Mouse (Mus musculus) liver, embryonic 15.5 days (tissue): Measurements from ENCODE around the gene Slc7a6os. TPM values are rescaled to one million over a fixed set of nuclear protein-coding genes. Genes with fewer than 3 reads are reported as not detected.
"Not testable (repeated sequence)": the region's sequence is repeated elsewhere in the genome, so short reads cannot be mapped to it uniquely, and the experiment has no call there.

Experiments
- ATAC-seq: fragments of 200-750 bp; cut with Nextera tagmentation; 2 replicates; pipeline ENCODE4 v1.8.0; 2017; ENCODE audit warnings: moderate number of reproducible peaks, mild to moderate bottlenecking, moderate library complexity; ENCODE audit not compliant: insufficient read depth
- H3K27ac ChIP-seq: fragments of 300-500 bp; sonication (generic); replicated peaks from 2 replicates; pipeline ENCODE4 v1.5.1; 2015; ENCODE audit warnings: mild to moderate bottlenecking, inconsistent platforms
- H3K27me3 ChIP-seq: fragments of 300-500 bp; sonication (generic); 2 replicates; pipeline ENCODE4 v1.6.1; 2015; ENCODE audit warnings: mild to moderate bottlenecking, inconsistent platforms
- H3K36me3 ChIP-seq: fragments of 300-500 bp; sonication (generic); replicated peaks from 2 replicates; pipeline ENCODE4 v1.6.1; 2015; ENCODE audit warnings: moderate library complexity, mild to moderate bottlenecking, inconsistent platforms
- H3K4me1 ChIP-seq: fragments of 300-500 bp; sonication (generic); replicated peaks from 2 replicates; pipeline ENCODE4 v1.6.1; 2015; ENCODE audit warnings: inconsistent platforms
- H3K4me2 ChIP-seq: fragments of 300-500 bp; sonication (generic); 2 replicates; pipeline ENCODE4 v1.6.1; 2015; ENCODE audit warnings: moderate library complexity, mild to moderate bottlenecking, inconsistent platforms
- H3K4me3 ChIP-seq: fragments of 300-500 bp; sonication (generic); replicated peaks from 2 replicates; pipeline ENCODE4 v1.5.1; 2015; ENCODE audit warnings: mild to moderate bottlenecking, inconsistent platforms
- H3K9ac ChIP-seq: fragments of 300-500 bp; sonication (generic); 2 replicates; pipeline ENCODE4 v1.6.1; 2015; ENCODE audit warnings: moderate library complexity, mild to moderate bottlenecking, inconsistent platforms
- H3K9me3 ChIP-seq: fragments of 300-500 bp; sonication (generic); replicated peaks from 2 replicates; pipeline ENCODE4 v1.6.1; 2016; ENCODE audit warnings: inconsistent platforms
- WGBS: fragments of 180-500 bp; shearing (Covaris S2); methylation state at CpG from one replicate; pipeline ENCODE4 v1.1.7; 2015; ENCODE audit warnings: mixed read lengths; ENCODE audit not compliant: insufficient replicate concordance; 5-methylcytosine and 5-hydroxymethylcytosine counted together
- polyA plus RNA-seq: library from polyadenylated mRNA; unstranded; fragments of >200 nt; fragmentation: Nextera tagmentation; extraction: Ambion mirVana; gene quantifications from 2 replicates; pipeline ENCODE4 v1.2.1, GENCODE M21; 2015

Gene Slc7a6os
- polyA plus RNA-seq, 1 experiment from 2014 or later = 11.0 TPM

DNA sequence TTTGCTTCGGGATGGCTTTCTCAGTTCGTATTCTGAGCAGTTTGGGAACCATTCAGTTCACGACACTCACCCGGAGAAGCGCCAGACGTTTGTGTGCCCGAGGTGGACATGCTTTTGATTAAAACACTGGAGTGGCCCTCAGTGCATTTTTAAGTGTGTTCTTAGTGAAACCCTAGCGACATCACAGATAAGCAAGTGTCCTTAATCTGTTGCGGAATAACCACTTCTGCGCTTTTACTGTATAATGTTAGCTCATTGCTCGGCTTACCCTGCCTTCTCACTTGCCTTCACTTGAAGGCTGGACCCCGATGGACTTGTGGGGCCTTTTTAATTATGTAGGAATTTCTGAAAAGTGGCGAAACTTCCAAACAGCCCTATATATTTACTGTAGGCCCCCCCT lies 686 bp upstream of the Slc7a6os start:
- Histone ChIP-seq H3K9ac (peak overlapping the region; percentile 89), H3K27ac (peak overlapping the region; percentile 89), H3K27me3 (no peaks in the 10 kb centered on the region), H3K4me1 (peaks cover 24% of the 10 kb centered on the region), H3K36me3 (peaks cover 37% of the 10 kb centered on the region), H3K4me3 (peak overlapping the region; percentile 82), H3K9me3 (no peaks in the 10 kb centered on the region), H3K4me2 (peak overlapping the region; percentile 84)
- WGBS = 3% methylated on average over 13 of the region's 13 CpGs
- no peak for ATAC-seq

DNA sequence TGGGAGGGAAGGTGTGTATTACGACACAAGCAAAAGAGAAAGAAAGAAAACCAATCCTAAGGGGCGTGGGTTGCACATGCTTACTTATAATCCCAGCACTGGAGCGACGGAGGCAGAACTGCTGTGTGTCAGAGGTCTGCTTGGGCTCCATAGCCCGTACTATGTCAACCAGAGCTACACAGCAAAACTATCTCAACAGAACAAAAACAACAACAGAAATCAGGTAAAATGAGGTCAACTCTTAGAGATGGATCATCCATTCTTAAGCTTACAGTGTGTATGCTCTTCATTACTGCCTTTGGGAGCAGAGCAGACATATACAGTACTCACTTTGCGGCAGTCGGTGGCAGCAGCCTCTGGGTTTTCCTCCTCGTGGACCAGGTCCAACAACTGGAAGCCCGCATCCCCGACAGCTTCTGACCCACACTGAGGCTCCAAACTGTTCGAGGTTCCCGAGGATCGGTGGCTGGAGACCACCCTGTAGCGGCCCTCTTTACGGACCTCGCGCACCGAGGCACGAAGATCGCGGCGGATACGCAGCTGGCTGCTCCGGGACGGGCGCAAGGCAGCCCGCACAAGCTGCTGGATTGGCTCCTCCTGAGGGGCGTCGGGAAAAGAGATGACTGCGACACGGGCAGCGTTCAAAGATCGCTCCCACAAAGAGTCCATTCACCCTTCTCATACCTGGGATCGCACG lies 552 bp downstream of the Slc7a6os start:
- ATAC-seq = peak; percentile 63
- under 1% methylated on average over 35 of the region's 35 CpGs for WGBS
- H3K27ac ChIP-seq = peak overlapping the region; percentile 89
- peak overlapping the region; percentile 82 for H3K4me3 ChIP-seq
- no peaks in the 10 kb centered on the region for H3K27me3 ChIP-seq
- peaks cover 24% of the 10 kb centered on the region for H3K4me1 ChIP-seq
- H3K9me3 ChIP-seq = no peaks in the 10 kb centered on the region
- peak overlapping the region; percentile 84 for H3K4me2 ChIP-seq
- peak overlapping the region; percentile 89 for H3K9ac ChIP-seq
- H3K36me3 ChIP-seq = peaks cover 33% of the 10 kb centered on the region

DNA sequence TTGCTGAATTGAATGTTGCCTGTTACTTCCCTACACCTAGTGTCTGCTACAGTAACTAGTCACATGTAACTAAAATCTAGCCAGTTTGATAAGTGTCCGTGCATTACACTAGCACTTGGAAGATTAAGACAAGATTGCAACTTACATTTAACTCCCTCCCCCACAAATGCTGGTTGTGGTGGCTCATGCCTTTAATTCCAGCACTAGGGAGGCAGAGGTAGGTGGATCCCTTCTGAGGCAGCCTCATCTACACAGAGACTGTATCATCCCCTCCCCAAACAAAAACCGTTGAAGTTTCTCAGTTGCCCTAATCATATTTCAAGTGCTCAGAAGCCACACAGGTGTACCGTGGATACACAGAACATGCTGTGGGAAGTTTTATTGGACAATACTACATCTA lies 11.1 kb downstream of the Slc7a6os start:
- H3K27me3 ChIP-seq, ATAC-seq, H3K4me3 ChIP-seq, H3K4me2 ChIP-seq, H3K9me3 ChIP-seq, H3K9ac ChIP-seq, H3K27ac ChIP-seq, H3K4me1 ChIP-seq: not testable (repeated sequence)
- 76% methylated on average over 3 of the region's 3 CpGs for WGBS
- peaks cover 51% of the 10 kb centered on the region for H3K36me3 ChIP-seq

DNA sequence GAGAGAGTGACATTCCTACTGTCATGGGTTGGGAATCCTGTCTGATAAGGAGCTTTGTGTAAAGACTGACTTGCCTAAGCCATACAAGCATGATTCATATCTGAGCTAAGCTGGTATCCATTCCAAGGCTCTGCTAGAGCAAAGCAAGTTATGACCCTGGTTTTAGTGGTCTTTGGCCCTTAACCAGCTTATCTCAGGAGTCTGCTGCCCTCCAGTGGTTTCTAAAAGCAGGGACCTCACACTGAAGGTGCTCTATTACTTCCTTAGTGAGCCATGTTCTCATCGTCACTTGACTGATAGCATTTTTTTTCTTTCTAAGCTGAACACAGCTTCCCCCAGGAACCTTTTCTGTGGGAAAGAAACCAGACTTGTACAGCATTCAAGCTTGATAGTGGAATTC lies 12.0 kb downstream of the Slc7a6os start:
- no peak overlapping the region for H3K27ac ChIP-seq
- no peaks in the 10 kb centered on the region for H3K27me3 ChIP-seq
- no peaks in the 10 kb centered on the region for H3K9me3 ChIP-seq
- no peak for ATAC-seq
- no peaks in the 10 kb centered on the region for H3K4me1 ChIP-seq
- H3K4me3 ChIP-seq = no peak overlapping the region
- WGBS = 7% methylated on average over 1 of the region's 1 CpGs
- H3K4me2 ChIP-seq = no peak overlapping the region
- no peak overlapping the region for H3K9ac ChIP-seq
- H3K36me3 ChIP-seq = peaks cover 44% of the 10 kb centered on the region

DNA sequence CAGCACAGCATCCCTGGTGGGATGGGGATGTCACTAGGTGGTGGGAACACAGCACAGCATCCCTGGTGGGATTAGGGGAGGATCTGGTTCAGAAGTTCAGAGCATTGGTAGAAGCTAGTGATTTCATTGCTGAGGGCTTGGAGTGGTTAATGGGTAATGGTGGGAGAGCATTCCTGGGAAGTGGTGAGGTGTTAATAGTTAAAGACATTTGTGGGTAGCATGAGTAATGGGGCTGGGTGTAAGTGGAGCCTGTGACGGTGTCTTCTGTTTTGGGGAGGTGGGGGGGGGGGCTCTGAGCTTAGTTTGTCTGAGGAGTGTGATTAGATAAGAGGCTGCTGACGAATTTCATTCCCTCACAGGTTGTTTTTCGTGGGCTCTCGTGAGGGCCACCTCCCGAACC lies 16.7 kb downstream of the Slc7a6os start:
- H3K4me1 ChIP-seq = peaks cover 6% of the 10 kb centered on the region
- H3K27me3 ChIP-seq = 0 out of 2 replicates have a peak, but pooled peaks cover 10% of the 10 kb centered on the region
- H3K4me2 ChIP-seq = no peak overlapping the region
- ATAC-seq = no peak
- no peak overlapping the region for H3K27ac ChIP-seq
- 47% methylated on average over 5 of the region's 5 CpGs for WGBS
- 0 out of 2 replicates have a peak, but pooled peaks cover 4% of the 10 kb centered on the region for H3K36me3 ChIP-seq
- no peak overlapping the region for H3K4me3 ChIP-seq
- H3K9ac ChIP-seq = no peak overlapping the region
- no peaks in the 10 kb centered on the region for H3K9me3 ChIP-seq

- 39% methylated on average over 6 of the region's 6 CpGs for WGBS
- Histone ChIP-seq H3K36me3 (0 out of 2 replicates have a peak, but pooled peaks cover 4% of the 10 kb centered on the region), H3K4me2 (no peak overlapping the region), H3K27me3 (0 out of 2 replicates have a peak, but pooled peaks cover 10% of the 10 kb centered on the region), H3K9me3 (no peaks in the 10 kb centered on the region), H3K27ac (no peak overlapping the region), H3K4me1 (peaks cover 6% of the 10 kb centered on the region), H3K9ac (no peak overlapping the region), H3K4me3 (no peak overlapping the region)
- ATAC-seq = no peak
Measured at GRCm38 (mm10) chr8:106193162-106193561, 17.6 kb downstream of the Slc7a6os start.

DNA sequence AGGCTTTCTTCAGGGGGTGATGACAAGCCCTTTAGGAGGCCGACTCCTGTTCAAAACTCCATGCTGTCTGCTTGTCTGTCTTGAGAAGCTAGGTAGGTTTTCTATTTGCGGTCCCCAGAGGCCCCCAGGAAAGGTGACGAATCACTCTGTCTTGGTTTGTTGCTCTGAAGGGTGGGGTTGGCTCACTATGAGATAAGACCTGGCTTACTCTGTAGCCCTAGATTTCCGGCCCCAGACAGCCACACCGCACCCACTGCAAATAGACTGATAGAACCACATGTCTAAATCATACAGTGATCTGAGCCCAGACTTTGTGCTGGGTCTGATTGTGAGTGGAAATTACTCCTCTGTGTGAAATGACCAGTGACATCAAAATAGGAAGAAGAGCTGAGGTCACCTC lies 19.1 kb downstream of the Slc7a6os start:
- Histone ChIP-seq H3K27me3 (0 out of 2 replicates have a peak, but pooled peaks cover 10% of the 10 kb centered on the region), H3K4me3 (no peak overlapping the region), H3K9ac (no peak overlapping the region), H3K9me3 (no peaks in the 10 kb centered on the region), H3K4me2 (no peak overlapping the region), H3K27ac (no peak overlapping the region), H3K36me3 (no peaks in the 10 kb centered on the region), H3K4me1 (peaks cover 6% of the 10 kb centered on the region)
- WGBS = 12% methylated on average over 5 of the region's 5 CpGs
- ATAC-seq = no peak

- 77% methylated on average over 4 of the region's 4 CpGs for WGBS
- no peak for ATAC-seq
- no peak overlapping the region for H3K4me3 ChIP-seq
Measured at GRCm38 (mm10) chr8:106189162-106189561, 21.6 kb downstream of the Slc7a6os start.

GRCm38 (mm10) chr8:106186394-106186793 lies 24.3 kb downstream of the Slc7a6os start:
- 0 out of 2 replicates have a peak, but pooled peaks cover 4% of the 10 kb centered on the region for H3K27me3 ChIP-seq
- no peak overlapping the region for H3K4me2 ChIP-seq
- no peak for ATAC-seq
- WGBS = 67% methylated on average over 3 of the region's 3 CpGs
- no peak overlapping the region for H3K4me3 ChIP-seq
- H3K36me3 ChIP-seq = no peaks in the 10 kb centered on the region
- H3K4me1 ChIP-seq = peaks cover under 1% of the 10 kb centered on the region
- no peak overlapping the region for H3K9ac ChIP-seq
- no peaks in the 10 kb centered on the region for H3K9me3 ChIP-seq
- H3K27ac ChIP-seq = no peak overlapping the region

More at GRCm38 (mm10) chr8:106189162-106189561, 21.6 kb downstream of the Slc7a6os start:
- H3K9me3 ChIP-seq = no peaks in the 10 kb centered on the region
- H3K27me3 ChIP-seq = 0 out of 2 replicates have a peak, but pooled peaks cover 10% of the 10 kb centered on the region
- no peak overlapping the region for H3K9ac ChIP-seq
- no peak overlapping the region for H3K4me2 ChIP-seq
- H3K36me3 ChIP-seq = no peaks in the 10 kb centered on the region
- H3K27ac ChIP-seq = no peak overlapping the region
- H3K4me1 ChIP-seq = peaks cover 6% of the 10 kb centered on the region

DNA sequence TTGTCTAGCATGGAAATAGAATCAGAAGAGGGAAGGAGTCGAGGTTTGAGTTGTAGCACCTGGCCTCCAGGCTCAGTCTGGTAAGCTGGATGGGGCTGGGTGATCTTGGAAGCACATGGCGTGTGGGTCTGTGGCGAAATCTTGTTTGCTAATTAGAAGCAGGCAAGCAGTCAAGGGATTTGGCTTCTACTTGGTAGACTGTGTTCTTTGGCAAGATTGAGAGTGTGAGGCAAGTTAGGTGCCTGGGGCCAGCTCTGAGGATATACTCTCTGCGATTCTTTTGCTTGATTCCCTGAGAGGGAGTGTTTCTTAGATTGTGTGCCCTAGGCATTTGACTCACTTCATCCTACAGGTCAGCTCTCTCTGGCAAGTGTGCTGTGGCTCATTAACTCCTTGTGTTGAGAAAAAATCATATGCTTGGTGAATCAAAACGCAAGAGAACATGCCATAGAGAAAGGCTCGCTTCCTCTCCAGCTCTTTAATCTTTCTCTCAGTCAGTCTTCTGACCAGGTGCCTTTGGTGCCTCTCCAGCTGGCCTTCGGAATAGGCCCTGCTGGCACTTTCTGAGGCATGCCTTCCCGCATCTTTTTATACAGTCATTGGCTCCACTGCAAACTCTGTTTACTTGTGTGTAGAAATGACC lies 25.0 kb downstream of the Slc7a6os start:
- no peak overlapping the region for H3K9ac ChIP-seq
- no peak overlapping the region for H3K27ac ChIP-seq
- H3K27me3 ChIP-seq = 0 out of 2 replicates have a peak, but pooled peaks cover under 1% of the 10 kb centered on the region
- H3K4me3 ChIP-seq = no peak overlapping the region
- no peaks in the 10 kb centered on the region for H3K4me1 ChIP-seq
- no peaks in the 10 kb centered on the region for H3K36me3 ChIP-seq
- no peak for ATAC-seq
- 73% methylated on average over 8 of the region's 8 CpGs for WGBS
- no peak overlapping the region for H3K4me2 ChIP-seq
- no peaks in the 10 kb centered on the region for H3K9me3 ChIP-seq

- H3K4me2 ChIP-seq = no peak overlapping the region
- ATAC-seq = no peak
- no peak overlapping the region for H3K27ac ChIP-seq
- H3K27me3 ChIP-seq = no peaks in the 10 kb centered on the region
- H3K36me3 ChIP-seq = no peaks in the 10 kb centered on the region
- no peak overlapping the region for H3K9ac ChIP-seq
- H3K4me3 ChIP-seq = no peak overlapping the region
- H3K9me3 ChIP-seq = no peaks in the 10 kb centered on the region
- no peaks in the 10 kb centered on the region for H3K4me1 ChIP-seq
- 62% methylated on average over 2 of the region's 2 CpGs for WGBS
Measured at GRCm38 (mm10) chr8:106178428-106178827, 32.3 kb downstream of the Slc7a6os start.
